Comparison of ENCODE assay signal across 15 mouse cellular contexts in genomic region chr3:27233361-27233760, GRCm38 (mm10).
"Had no signal": no experiment of that assay in that cellular context is flagged by ENCODE, and none has a peak within 500 bp of the region (broad histone marks: within the 10 kb centered on the region; RNA-seq: fewer than 3 reads in every experiment).

No protein-coding gene starts in this region.

- DNase-seq: layer of hippocampus, adult 9-11 months; lung, adult 2 months; lung, postnatal 14 days; lung, postnatal 4 days; midbrain, embryonic 14.5 days; thymus, adult 18-20 months; thymus, postnatal 36 days had no signal

- H3K9me3 ChIP-seq: kidney, embryonic 15.5 days; limb, embryonic 10.5 days; limb, embryonic 13.5 days; liver, embryonic 15.5 days had no signal

- H3K27ac ChIP-seq: kidney, embryonic 15.5 days; layer of hippocampus, adult 2 months; limb, embryonic 10.5 days; limb, embryonic 13.5 days; liver, embryonic 15.5 days had no signal

- H3K4me2 ChIP-seq: kidney, embryonic 15.5 days; limb, embryonic 13.5 days; liver, embryonic 11.5 days; liver, embryonic 15.5 days; midbrain, embryonic 11.5 days had no signal

- H3K27me3 ChIP-seq: kidney, embryonic 15.5 days; limb, embryonic 13.5 days; liver, embryonic 15.5 days had no signal

- H3K4me3 ChIP-seq: kidney, embryonic 15.5 days; layer of hippocampus, adult 2 months; limb, embryonic 10.5 days; limb, embryonic 13.5 days; liver, embryonic 15.5 days had no signal

- ATAC-seq: intestine, embryonic 16.5 days had no signal

- H3K36me3 ChIP-seq: kidney, embryonic 15.5 days; limb, embryonic 10.5 days; limb, embryonic 13.5 days; liver, embryonic 15.5 days had no signal

- H3K9ac ChIP-seq: kidney, embryonic 15.5 days; limb, embryonic 13.5 days; liver, embryonic 15.5 days had no signal

- H3K4me1 ChIP-seq: kidney, embryonic 15.5 days; limb, embryonic 10.5 days; limb, embryonic 13.5 days had no signal
